Mouse (Mus musculus) large intestine, adult 2 months (tissue): Measurements from ENCODE around the gene Fancd2. TPM values are rescaled to one million over a fixed set of nuclear protein-coding genes. Genes with fewer than 3 reads are reported as not detected.
A peak's percentile ranks its signal among the peaks of the same experiment; 100 is the strongest.

ENCODE experiments used
- DNase-seq: peaks from one replicate; pipeline ENCODE4 v3.0.0-alpha.2; 2012; ENCODE audit warnings: low read depth, low spot score
- WGBS: fragments of 180-500 bp; shearing (Covaris S2); methylation state at CpG from one replicate; pipeline ENCODE4 v1.1.7; 2018; 5-methylcytosine and 5-hydroxymethylcytosine counted together
- polyA plus RNA-seq: library from polyadenylated mRNA; depleted of rRNA; stranded (reverse); fragments of >200 nt; gene quantifications from 2 replicates; pipeline ENCODE4 v1.2.3, GENCODE M21; 2012; rRNA removed

Gene Fancd2
- 2.2 and 4.2 TPM in 2 replicates for polyA plus RNA-seq

DNA sequence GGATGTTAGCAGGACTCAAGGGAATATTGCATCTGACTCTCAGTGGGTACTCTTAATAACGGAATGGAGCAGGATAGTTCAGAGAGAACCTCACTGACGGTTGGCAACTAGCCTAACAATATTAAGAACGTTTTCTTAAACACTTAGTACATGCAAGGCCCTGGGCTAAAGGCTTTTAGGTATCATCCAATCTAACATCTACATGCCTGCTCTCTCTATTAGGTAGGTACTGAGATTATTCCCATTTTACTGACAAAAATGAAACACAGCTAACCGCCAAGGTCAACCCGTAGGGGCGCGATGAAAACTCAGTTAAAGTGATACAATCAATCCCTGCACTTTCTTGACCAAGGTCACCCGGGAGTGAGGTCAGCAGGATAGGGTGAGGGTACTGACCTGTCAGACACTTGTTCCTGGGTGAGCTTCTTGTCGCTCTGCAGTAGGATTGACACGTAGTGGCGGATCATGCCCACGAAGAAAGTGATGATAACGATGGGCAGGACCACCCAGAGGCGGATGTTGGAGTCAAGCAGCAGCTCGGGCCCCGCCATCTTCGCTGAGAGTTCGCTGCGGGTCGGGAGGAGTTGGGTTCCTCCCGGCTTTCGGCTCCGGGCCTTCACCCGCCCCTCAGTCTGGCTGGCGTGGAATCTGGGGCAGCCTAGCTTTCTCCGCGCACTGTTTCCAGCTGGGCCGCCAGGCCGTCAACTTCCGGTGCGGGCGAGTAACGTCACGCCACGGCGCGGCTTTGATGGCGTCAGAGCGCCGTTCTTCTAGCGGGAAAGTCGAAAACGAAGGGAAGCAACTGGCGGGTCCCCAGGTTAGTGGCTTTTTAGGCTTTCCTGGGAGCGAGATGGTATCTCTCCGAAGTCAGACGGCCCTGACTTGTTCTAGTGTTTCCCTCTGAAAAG is at the start of gene Fancd2, which contains the start of gene Emc3:
Gene Fancd2, plus strand, starts transcription at position 751 of the 908 bp plus-strand sequence.
Gene Emc3, minus strand, starts transcription at position 721 of the 908 bp plus-strand sequence.
- 1% methylated on average over 47 of the region's 47 CpGs for WGBS
- peak; percentile 53 for DNase-seq

DNA sequence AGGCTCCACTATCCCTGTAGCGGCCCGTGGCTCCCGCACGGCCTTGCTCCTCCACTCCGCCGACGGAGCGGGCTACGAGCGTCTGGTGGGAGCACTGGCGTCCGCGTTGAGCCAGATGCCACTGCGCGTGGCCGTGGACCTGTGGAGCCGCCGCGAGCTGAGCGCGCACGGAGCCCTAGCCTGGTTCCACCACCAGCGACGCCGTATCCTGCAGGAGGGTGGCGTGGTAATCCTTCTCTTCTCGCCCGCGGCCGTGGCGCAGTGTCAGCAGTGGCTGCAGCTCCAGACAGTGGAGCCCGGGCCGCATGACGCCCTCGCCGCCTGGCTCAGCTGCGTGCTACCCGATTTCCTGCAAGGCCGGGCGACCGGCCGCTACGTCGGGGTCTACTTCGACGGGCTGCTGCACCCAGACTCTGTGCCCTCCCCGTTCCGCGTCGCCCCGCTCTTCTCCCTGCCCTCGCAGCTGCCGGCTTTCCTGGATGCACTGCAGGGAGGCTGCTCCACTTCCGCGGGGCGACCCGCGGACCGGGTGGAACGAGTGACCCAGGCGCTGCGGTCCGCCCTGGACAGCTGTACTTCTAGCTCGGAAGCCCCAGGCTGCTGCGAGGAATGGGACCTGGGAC is 48.9 kb upstream of the Fancd2 start:
- 3% methylated on average over 65 of the region's 65 CpGs for WGBS
- no peak for DNase-seq

DNA sequence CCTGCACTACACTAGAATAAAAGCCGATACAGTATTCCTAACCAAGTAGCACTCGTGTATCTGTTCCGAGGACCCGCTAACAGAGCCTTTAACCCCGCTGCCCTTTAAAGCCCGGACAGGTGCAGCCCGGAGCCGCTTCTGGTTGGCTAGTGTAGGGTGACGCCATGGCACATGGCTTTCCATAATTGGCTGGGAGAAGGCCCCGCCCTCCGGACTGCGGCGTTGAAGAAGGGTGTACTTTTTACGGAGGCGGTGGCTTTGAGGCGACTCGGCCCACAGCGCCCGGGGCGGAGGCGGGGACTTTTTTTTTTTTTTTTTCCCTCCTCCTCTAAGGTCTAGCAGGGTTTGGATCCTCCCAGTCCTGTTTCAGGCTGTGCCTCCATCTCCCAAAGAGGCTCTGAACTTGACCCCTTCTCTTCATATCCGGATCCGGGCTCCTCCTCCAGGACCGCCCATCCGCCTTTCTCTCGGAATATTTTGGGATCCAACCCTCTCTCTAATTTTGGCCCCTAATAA is 48.3 kb upstream of the Fancd2 start, which contains the start of gene Creld1:
Gene Creld1, plus strand, starts transcription at position 198 of the 516 bp plus-strand sequence.
- peak; percentile 87 for DNase-seq

DNA sequence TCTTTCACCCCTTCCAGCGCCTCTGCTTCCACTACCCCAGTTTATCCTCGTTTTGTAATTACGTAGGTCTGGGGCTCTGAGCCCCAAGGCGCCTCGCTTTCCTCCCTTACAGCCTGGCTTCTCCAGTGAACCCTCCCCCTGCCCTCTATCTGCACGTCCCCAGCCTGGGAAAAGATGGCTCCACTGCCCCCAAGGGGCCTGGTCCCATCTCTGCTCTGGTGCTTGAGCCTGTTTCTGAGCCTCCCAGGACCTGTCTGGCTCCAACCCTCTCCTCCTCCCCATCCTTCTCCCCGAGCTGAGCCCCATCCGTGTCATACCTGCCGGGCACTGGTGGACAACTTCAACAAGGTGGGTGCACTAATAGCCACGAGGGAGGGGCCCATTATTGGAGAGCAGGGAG is 47.8 kb upstream of the Fancd2 start:
- no peak for DNase-seq

More for the DNA sequence above, 48.3 kb upstream of the Fancd2 start, which contains the start of gene Creld1:
- WGBS, result under 1% methylated on average over 26 of the region's 26 CpGs

DNA sequence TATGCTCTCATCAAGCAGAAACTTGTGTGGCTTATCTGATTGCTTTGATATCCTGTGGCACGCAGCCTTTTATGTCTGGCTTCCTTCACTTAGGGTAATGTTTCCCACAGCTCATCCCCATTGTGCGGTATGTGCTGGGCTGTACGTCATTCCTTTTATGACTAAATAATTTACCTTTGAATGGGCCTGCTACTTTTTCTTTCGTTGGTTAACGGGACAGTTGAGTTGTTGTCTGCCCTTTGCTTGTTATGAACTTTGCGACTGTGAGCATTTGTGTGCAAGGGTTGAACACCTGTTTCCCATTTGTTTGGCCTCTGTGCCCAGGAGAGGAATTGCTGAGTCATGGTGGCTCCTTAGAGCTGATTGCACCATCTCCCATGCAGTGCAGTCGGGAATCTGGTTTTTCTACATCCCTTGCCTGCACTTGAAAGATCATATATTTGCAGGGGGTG is 44.3 kb upstream of the Fancd2 start:
- peak; percentile 47 for DNase-seq
- 14% methylated on average over 7 of the region's 7 CpGs for WGBS

More for the DNA sequence above, 47.8 kb upstream of the Fancd2 start:
- 11% methylated on average over 10 of the region's 10 CpGs for WGBS

DNA sequence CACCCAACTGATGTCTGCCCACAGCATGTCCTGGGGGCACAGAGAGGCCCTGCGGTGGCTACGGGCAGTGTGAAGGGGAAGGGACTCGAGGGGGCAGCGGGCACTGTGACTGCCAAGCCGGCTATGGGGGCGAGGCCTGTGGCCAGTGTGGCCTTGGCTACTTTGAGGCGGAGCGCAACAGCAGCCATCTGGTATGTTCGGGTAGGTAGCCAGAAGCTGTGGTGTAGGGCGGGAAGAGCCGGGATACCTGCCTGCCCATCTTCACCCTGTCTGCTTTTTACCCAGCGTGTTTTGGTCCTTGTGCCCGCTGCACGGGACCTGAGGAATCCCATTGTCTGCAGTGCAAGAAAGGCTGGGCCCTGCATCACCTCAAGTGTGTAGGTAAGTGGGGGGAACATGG is 42.1 kb upstream of the Fancd2 start:
- 94% methylated on average over 14 of the region's 14 CpGs for WGBS
- DNase-seq, result no peak

DNA sequence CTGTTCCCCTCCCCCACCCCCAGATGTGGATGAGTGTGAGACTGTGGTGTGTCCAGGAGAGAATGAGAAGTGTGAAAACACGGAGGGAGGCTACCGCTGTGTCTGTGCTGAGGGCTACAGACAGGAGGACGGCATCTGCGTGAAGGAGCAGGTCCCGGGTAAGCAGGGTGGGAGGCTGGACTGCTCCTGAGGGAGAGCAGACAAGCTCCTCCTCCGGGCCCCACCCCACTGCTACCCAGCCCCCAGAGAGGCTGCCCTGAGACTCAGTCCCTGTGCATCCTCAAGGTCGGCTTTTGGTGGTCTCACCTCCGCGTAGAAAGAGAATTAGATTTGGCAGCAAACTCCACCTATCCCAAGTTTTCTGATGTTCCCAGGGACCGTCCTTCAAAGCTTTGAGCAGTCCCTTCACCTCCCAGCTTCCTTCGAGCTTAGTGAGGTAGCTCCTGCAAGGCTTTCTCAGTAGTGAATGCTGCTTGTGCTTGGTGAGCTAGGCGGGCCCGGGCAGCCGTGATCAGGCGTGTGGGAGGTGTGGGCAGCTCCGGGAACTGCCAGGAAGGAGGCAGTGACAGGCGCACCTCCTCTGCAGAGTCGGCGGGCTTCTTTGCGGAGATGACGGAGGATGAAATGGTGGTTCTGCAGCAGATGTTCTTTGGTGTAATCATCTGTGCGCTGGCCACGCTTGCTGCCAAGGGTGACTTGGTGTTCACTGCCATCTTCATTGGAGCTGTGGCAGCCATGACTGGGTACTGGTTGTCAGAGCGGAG is 39.2 kb upstream of the Fancd2 start:
- DNase-seq, result no peak
- 86% methylated on average over 24 of the region's 24 CpGs for WGBS

DNA sequence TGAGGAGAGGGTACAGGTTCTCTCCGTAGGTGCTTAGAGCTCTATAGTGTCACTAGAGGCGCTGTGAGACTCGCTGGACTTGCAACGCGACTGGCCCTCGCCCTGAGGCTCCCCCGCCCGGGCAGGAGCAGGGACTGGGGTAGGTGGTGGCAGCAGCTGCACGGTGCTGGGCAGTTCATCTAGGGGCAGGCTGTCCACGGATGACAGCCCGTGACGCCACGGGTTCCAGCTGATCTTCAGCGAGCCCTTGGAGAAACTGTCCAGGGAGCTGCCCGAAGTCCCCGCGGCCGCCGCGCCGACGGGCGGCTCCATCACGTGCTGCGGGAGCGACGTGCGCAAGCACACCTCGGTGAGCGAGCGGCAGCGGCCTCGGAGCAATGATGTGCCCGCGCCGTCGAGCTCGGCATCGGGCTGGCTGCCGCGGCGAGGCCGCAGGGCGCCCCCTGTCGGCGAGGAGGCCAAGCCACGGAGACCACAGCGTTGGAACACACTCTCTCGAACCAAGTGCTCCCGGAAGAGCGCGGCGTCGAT is 37.2 kb upstream of the Fancd2 start:
- DNase-seq, result peak; percentile 45
- 1% methylated on average over 54 of the region's 54 CpGs for WGBS

DNA sequence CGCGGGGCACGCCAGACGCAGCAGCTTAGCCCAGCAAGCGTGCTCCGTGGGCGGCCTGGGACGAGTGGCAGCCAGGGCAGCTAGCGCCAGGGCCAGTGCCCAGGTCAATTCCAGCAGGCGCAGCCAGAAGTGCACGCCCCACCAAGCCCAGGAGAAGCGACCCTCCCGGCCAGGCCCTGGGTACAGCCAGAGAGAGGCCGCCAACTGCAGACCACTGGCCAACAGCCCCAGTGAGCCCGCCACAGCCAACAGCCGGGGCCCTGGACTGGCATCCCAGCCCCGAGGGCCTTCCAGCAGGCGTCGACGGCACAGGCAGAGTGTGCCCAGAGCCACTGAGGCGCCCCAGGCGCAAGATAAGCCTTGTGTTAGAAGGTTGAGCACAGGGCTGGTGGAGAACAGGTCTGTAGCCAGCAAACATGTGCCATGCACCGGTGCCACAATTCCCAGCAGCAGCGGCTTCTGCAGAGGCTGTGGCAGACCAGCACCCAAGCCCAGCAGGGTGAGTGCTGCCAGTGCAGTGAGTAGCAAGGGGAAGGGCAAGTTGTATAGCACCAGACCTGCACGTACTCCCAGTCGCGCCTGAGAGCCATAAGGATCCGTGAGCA is 36.3 kb upstream of the Fancd2 start:
- DNase-seq, result no peak
- WGBS, result 41% methylated on average over 28 of the region's 28 CpGs

DNA sequence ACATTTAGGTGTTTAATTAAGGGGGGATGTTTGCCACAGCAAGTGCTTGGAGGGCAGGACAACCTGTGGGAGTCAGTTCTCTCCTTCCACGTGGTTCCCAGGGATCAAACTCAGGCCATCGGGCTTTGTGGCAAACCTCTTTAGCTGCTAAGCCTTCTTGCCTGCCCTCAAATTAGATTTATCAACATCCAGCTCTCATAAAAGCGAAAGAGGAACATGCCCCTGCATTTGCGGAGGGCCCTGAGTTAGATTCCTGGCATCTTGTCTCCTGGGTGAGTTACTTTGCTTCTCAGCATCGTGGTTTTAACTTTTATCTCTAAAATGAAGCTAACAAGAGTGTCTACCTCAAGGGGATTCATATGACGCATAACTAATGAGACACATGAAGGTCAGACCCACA is 32.1 kb upstream of the Fancd2 start:
- 73% methylated on average over 6 of the region's 6 CpGs for WGBS
- DNase-seq, result no peak

DNA sequence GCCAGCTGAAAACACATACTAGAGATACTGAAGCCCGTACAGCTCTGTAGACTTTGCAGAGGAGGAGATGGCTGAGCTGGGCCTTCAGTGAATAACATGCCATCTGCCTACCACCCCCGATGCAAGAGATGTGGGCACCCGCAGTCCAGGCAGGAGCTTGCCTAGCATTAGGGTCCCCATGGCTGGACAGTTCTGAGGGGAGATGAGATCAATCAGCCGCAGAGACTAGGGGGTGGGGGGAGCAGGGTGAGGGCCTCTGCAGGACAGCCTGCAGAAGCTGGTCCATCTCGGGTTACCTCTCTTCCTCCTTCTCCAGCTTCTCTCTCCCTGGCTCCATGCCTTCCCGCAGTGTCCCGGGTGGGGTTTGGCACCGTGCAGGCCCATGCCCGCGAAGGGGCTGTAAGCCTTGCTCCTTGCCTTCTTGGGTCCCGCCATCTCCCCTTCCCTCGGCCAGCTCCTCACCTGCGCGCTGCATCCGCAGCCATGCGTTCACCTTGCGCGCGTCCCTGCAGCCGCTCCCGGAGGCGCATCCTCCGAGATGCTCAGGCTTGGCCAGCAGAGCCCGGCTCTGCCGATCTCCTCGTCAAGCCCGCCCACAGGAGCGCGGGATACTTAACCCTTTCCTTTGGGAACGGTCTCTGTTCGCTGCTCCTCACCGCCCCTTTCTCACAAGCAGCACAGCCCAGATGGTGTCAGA is 29.9 kb upstream of the Fancd2 start, which contains the start of gene Prrt3:
Gene Prrt3, minus strand, starts transcription at position 544 of the 697 bp plus-strand sequence.
- DNase-seq, result no peak

DNA sequence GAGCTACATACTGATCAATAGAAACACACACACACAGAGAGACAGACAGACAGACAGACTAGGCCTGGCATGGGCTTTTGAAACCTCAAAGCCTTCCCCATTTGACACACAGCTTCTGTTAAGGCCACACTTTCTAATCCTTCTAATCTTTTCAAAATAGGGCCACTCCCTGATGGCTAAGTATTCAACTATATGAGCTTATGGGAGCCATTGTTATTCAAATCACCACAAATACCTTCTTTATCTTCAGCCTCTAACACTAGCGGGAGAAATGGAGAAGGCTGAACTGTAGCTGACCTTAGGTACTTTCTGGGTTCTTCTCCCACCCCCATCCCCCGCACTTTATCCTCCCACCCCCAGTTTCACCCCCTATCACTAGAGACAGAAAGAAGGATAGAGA is 28.7 kb upstream of the Fancd2 start:
- 95% methylated on average over 2 of the region's 2 CpGs for WGBS
- DNase-seq, result no peak

More for the DNA sequence above, 29.9 kb upstream of the Fancd2 start, which contains the start of gene Prrt3:
- WGBS, result 7% methylated on average over 32 of the region's 32 CpGs

DNA sequence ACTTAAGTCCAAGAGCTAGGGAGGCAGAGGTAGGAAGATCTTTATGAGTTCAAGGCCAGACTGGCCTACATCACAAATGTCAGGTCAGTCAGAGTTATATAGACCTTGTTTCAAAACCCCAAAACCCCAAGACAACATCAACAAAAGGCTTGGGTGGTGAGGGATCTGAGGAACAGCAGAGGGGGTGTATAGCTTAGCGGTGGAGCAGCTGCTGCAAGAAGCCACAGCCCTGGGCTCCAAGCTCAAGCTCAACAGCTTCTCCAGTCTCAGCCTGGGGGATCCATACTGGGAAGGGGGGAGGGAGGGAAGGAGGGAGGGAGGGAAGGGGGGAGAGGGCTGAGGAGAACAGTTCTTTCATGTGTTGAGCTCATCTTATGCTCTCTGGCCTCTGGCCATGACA is 25.8 kb upstream of the Fancd2 start:
- no peak for DNase-seq
- 69% methylated on average over 1 of the region's 1 CpGs for WGBS

DNA sequence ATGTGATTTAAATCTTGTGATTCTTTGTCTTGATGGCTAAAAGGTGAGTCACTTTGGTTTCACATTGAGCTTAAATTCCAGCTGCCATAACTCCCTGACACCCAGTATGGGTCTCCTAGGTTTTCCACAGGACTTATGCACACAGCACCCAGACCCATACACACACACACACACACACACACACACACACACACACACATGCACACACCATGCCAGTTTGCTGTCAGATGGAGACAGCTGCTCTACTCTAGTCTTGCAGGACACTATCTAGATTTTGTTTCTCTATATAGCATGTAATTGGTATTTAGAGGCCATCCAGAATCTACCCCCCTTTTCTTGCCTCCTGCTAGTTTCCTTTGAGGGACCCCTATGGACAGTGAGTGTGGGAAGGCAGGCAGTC is 24.4 kb upstream of the Fancd2 start:
- DNase-seq, result no peak

DNA sequence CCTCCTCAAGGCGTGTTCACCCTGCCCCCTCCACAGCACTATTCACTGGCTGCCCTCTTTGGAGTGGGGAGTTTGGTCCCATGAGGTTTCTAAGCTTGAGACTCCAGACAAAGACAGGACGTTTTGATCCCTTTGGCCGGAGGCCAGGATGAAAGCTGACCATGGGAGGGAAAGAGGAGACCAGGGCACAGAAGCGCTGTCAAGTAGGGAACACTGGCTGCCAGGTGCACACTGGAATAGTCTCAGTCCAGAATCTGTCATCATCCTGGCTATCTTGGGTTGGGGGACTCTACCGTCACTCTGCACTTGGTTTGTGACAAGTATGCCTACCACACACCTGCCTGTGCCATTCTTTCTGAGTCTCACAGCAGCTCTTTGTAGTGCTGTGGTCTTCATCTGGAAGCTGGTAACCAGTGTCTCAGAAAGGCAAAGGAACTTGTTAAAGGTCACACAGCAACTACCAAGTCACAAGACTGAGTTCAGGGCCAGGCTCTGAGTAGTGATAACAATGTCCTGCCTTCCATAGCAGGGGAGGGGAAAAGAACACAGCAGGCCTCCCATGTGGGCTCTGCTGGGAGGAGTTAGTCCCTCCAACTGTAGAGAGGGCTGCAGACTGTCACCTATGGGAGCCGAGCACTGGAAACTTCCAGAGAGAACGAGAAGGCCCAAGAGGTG is 23.1 kb upstream of the Fancd2 start:
- DNase-seq, result no peak
- 60% methylated on average over 7 of the region's 7 CpGs for WGBS

DNA sequence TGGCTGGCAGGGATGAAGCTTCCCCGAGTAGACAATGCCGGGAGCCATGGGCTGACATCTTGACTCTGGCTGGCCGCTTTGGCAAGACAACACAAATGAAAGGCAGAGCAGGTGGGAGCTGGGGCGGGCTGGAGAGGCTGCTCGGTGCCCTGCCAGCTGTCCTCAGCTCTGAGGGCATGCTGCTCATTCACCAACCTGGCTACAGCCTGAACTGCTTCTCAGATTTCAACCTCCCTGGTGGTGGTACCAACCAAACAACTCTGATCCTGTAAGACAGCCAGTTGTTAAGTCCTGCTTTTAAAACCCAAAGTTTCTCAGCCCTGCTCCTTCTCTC is 22.6 kb upstream of the Fancd2 start:
- no peak for DNase-seq
- WGBS, result 53% methylated on average over 5 of the region's 5 CpGs

DNA sequence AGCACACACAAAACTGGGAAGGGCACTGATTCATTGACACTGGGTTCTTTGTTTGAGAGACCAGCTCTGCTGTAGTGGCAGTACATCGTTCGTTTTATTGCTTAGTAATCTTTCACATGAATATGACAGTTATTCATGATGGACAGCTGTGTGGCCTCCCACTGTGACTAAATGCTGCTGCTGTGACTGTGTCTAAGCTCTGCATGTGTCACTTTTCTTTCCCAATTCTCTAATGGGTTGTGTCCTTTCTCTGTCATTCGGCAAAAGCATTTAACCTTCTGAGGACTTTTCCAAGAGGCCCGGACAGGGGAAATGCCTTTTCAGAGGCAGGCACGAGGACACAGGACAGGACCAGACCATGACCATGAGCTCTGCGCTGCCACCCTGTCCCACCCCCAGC is 17.5 kb upstream of the Fancd2 start:
- DNase-seq, result no peak
- WGBS, result 59% methylated on average over 6 of the region's 6 CpGs

DNA sequence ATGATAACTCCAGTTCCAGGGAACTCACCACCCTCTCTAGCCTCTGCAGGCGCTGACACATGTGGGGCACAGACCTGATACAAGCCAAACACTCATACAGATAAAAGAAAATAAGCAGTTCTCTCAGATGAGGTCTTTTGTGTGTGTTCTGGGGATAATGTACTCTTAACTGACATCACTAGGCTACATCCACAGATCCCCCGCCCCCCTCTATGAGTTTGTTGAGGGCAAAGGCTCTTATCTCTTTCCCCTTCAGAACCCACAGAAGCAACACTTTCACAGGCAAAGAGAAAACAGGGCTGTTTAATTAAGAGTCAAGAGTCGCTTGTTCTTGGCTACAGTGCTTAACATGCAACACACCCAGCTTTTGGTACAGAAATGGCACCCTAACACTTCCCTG is 16.9 kb upstream of the Fancd2 start:
- 98% methylated on average over 3 of the region's 3 CpGs for WGBS
- no peak for DNase-seq
